Mouse (Mus musculus) cerebellum, adult 11-12 months (tissue): ENCODE measurements at regions not wholly inside any gene's neighbourhood (a gene's known extent, or its start where the extent isn't known, plus 50 kb on each side); places are given as distances from the start of the nearest gene placed in this dataset.
"Not testable (repeated sequence)": the region's sequence is repeated elsewhere in the genome, so short reads cannot be mapped to it uniquely, and the experiment has no call there.

Source experiments
- DNase-seq: peaks from one replicate; pipeline ENCODE4 v3.0.0; 2022

- no peak for DNase-seq
Observed at GRCm38 (mm10) chr3:31508471-31508870, 198.3 kb upstream of the Slc7a14 start.

- no peak for DNase-seq
Observed at GRCm38 (mm10) chr3:31499201-31499968, 189.2 kb upstream of the Slc7a14 start.

GRCm38 (mm10) chr3:31495287-31495686 is 185.1 kb upstream of the Slc7a14 start:
- no peak for DNase-seq

GRCm38 (mm10) chr3:31494706-31495105 is 184.5 kb upstream of the Slc7a14 start:
- DNase-seq: no peak

- DNase-seq: not testable (repeated sequence)
Observed at GRCm38 (mm10) chr3:31491736-31492135, 181.6 kb upstream of the Slc7a14 start.

- DNase-seq: no peak
Observed at GRCm38 (mm10) chr3:31487596-31487995, 177.4 kb upstream of the Slc7a14 start.

- DNase-seq: no peak
Observed at GRCm38 (mm10) chr3:31481964-31482363, 171.8 kb upstream of the Slc7a14 start.

GRCm38 (mm10) chr3:31467882-31468281 is 157.7 kb upstream of the Slc7a14 start:
- no peak for DNase-seq

GRCm38 (mm10) chr3:31464260-31464659 is 154.1 kb upstream of the Slc7a14 start:
- no peak for DNase-seq

- DNase-seq: peak; percentile 6
Observed at GRCm38 (mm10) chr3:31459456-31459855, 149.3 kb upstream of the Slc7a14 start.

- DNase-seq: no peak
Observed at GRCm38 (mm10) chr3:31457938-31458337, 147.8 kb upstream of the Slc7a14 start.

- no peak for DNase-seq
Observed at GRCm38 (mm10) chr3:31455031-31455430, 144.9 kb upstream of the Slc7a14 start.

- DNase-seq: no peak
Observed at GRCm38 (mm10) chr3:31444861-31445260, 134.7 kb upstream of the Slc7a14 start.

- DNase-seq: no peak
Observed at GRCm38 (mm10) chr3:31444311-31444710, 134.1 kb upstream of the Slc7a14 start.

- no peak for DNase-seq
Observed at GRCm38 (mm10) chr3:31443894-31444293, 133.7 kb upstream of the Slc7a14 start.

GRCm38 (mm10) chr3:31440282-31440681 is 130.1 kb upstream of the Slc7a14 start:
- no peak for DNase-seq

- DNase-seq: no peak
Observed at GRCm38 (mm10) chr3:31437970-31438369, 127.8 kb upstream of the Slc7a14 start.

- DNase-seq: no peak
Observed at GRCm38 (mm10) chr3:31435204-31435963, 125.2 kb upstream of the Slc7a14 start.

GRCm38 (mm10) chr3:31433201-31433600 is 123.0 kb upstream of the Slc7a14 start:
- no peak for DNase-seq

- DNase-seq: no peak
Observed at GRCm38 (mm10) chr3:31423517-31423916, 113.3 kb upstream of the Slc7a14 start.

- DNase-seq: no peak
Observed at GRCm38 (mm10) chr3:31408802-31409201, 98.6 kb upstream of the Slc7a14 start.

GRCm38 (mm10) chr3:31405880-31406279 is 95.7 kb upstream of the Slc7a14 start:
- DNase-seq: no peak

- DNase-seq: no peak
Observed at GRCm38 (mm10) chr3:31399136-31399535, 89.0 kb upstream of the Slc7a14 start.

GRCm38 (mm10) chr3:31394533-31394932 is 84.4 kb upstream of the Slc7a14 start:
- no peak for DNase-seq
